Mouse (Mus musculus): ENCODE results near the gene Ttf1. TPM values are rescaled to one million over a fixed set of nuclear protein-coding genes. Genes with fewer than 3 reads are reported as not detected.
A peak's percentile ranks its signal among the peaks of the same experiment; 100 is the strongest.

Gene Ttf1
- polyA plus RNA-seq, 1 experiment from 2014 or later, result 10.2 TPM

- H3K36me3 ChIP-seq, result no peaks in the 10 kb centered on the region
- no peaks in the 10 kb centered on the region for H3K9me3 ChIP-seq
Measured at GRCm38 (mm10) chr2:29120969-29121368, 60.9 kb downstream of the Ttf1 start.

GRCm38 (mm10) chr2:29122446-29122845 is 62.4 kb downstream of the Ttf1 start:
- H3K9me3 ChIP-seq, result no peaks in the 10 kb centered on the region
- H3K4me3 ChIP-seq, result no peak overlapping the region
- WGBS, result 74% methylated on average over 3 of the region's 3 CpGs
- peaks cover 11% of the 10 kb centered on the region for H3K36me3 ChIP-seq
- no peaks in the 10 kb centered on the region for H3K27me3 ChIP-seq (ENCODE audit: insufficient read depth, poor library complexity, severe bottlenecking)
- H3K4me1 ChIP-seq (replicated peaks), result peaks cover 23% of the 10 kb centered on the region
- no peak overlapping the region for H3K27ac ChIP-seq
- DNase-seq (ENCODE audit: low spot score), result no peak

More at GRCm38 (mm10) chr2:29120969-29121368, 60.9 kb downstream of the Ttf1 start:
- no peak overlapping the region for H3K4me3 ChIP-seq
- H3K4me1 ChIP-seq (replicated peaks), result peaks cover 13% of the 10 kb centered on the region
- H3K27ac ChIP-seq, result no peak overlapping the region
- DNase-seq (ENCODE audit: low spot score), result no peak
- H3K27me3 ChIP-seq (ENCODE audit: insufficient read depth, poor library complexity, severe bottlenecking), result no peaks in the 10 kb centered on the region

- peak within 1 kb of the TSS; percentile 91 for H3K4me3 ChIP-seq
- 73% methylated on average over 14 of the region's 14 CpGs for WGBS
- peaks cover 23% of the 10 kb centered on the region for H3K4me1 ChIP-seq (replicated peaks)
- no peak for DNase-seq (ENCODE audit: low spot score)
- peak within 1 kb of the TSS; percentile 95 for H3K27ac ChIP-seq
- no peaks in the 10 kb centered on the region for H3K9me3 ChIP-seq
- H3K27me3 ChIP-seq (ENCODE audit: insufficient read depth, poor library complexity, severe bottlenecking), result no peaks in the 10 kb centered on the region
- peaks cover 25% of the 10 kb centered on the region for H3K36me3 ChIP-seq
Measured at GRCm38 (mm10) chr2:29123907-29124569, 64.0 kb downstream of the Ttf1 start, which contains the start of gene Setx. Setx (plus strand) TSS chr2:29124181.

DNA sequence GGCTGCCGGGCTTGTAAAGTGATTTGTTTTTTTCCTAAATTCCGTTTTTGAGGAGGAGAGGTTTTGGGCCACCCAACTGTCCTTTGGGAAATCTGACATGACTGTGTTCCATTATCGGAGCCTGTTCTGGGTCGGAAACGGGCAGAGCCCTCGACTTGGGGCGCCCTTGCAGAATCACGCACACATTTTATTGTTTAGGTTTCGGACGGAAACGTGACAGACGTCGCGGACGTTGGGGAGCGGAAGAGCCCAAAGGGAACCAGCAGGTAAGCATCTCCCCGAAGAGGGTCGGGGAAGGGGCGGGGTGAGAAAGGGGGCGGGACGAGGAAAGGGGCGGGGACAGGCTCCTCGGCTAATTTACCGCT is 64.5 kb downstream of the Ttf1 start:
- H3K4me3 ChIP-seq, result peak overlapping the region; percentile 91
- WGBS, result under 1% methylated on average over 24 of the region's 24 CpGs
- no peaks in the 10 kb centered on the region for H3K27me3 ChIP-seq (ENCODE audit: insufficient read depth, poor library complexity, severe bottlenecking)
- H3K9me3 ChIP-seq, result no peaks in the 10 kb centered on the region
- H3K27ac ChIP-seq, result peak overlapping the region; percentile 95
- peaks cover 30% of the 10 kb centered on the region for H3K36me3 ChIP-seq
- peaks cover 23% of the 10 kb centered on the region for H3K4me1 ChIP-seq (replicated peaks)
- no peak for DNase-seq (ENCODE audit: low spot score)

DNA sequence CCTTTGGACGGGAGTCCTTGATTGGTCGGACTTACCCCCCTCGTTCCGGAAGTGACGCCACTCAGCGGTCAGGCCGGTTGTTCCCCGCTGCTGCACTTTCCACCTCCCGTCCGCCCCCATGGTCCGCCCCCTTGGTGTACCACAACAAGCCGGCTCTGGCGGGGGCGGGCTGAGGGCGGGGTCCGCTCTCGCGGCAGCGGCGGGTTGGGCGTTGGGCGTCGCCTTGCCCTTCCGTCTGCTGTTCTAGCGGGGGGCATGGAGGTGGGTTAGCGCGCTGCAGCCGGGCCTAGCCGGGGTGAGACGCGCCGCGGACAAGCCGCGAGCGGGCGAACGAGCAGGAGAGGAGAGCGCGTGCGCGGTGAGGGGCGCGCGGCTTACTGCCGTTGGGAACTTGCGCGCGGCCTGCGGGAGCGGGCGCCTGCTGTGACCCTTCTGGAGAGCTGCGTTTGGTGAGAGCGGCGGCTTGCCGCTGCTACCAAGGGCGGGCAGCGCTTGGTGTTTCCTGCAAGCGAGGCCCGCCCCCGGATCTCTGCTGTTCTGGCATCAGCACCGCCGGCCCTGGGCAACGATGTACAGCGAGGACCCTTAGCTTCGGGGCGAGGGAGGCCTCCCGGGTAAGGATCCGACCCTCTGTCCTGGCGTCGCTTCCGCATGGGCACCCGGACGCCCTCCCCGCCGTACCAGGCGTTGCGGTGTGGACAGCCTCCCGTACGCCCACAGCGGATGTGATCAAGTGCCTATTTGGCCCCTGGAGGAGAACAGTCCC is 65.1 kb downstream of the Ttf1 start:
- peak overlapping the region; percentile 95 for H3K27ac ChIP-seq
- peak; percentile 99 for DNase-seq (ENCODE audit: low spot score)
- no peaks in the 10 kb centered on the region for H3K9me3 ChIP-seq
- peaks cover 23% of the 10 kb centered on the region for H3K4me1 ChIP-seq (replicated peaks)
- H3K27me3 ChIP-seq (ENCODE audit: insufficient read depth, poor library complexity, severe bottlenecking), result no peaks in the 10 kb centered on the region
- H3K4me3 ChIP-seq, result peak overlapping the region; percentile 91
- WGBS, result under 1% methylated on average over 81 of the region's 81 CpGs
- H3K36me3 ChIP-seq, result peaks cover 36% of the 10 kb centered on the region

- no peak for DNase-seq (ENCODE audit: low spot score)
- no peaks in the 10 kb centered on the region for H3K9me3 ChIP-seq
- H3K27me3 ChIP-seq (ENCODE audit: insufficient read depth, poor library complexity, severe bottlenecking), result no peaks in the 10 kb centered on the region
- no peak overlapping the region for H3K27ac ChIP-seq
- WGBS, result 97% methylated on average over 7 of the region's 7 CpGs
- H3K36me3 ChIP-seq, result peaks cover 86% of the 10 kb centered on the region
- no peak overlapping the region for H3K4me3 ChIP-seq
- H3K4me1 ChIP-seq (replicated peaks), result peaks cover 16% of the 10 kb centered on the region
Measured at GRCm38 (mm10) chr2:29130118-29130899, 70.2 kb downstream of the Ttf1 start.

GRCm38 (mm10) chr2:29135161-29135560 is 75.1 kb downstream of the Ttf1 start:
- Histone ChIP-seq H3K27ac (no peak overlapping the region), H3K9me3 (no peaks in the 10 kb centered on the region), H3K4me1 (replicated peaks) (no peaks in the 10 kb centered on the region), H3K4me3 (no peak overlapping the region), H3K36me3 (peaks cover 93% of the 10 kb centered on the region), H3K27me3 (ENCODE audit: insufficient read depth, poor library complexity, severe bottlenecking) (no peaks in the 10 kb centered on the region)
- no peak for DNase-seq (ENCODE audit: low spot score)

Other genes with a start within 250 kb of the Ttf1 start
- 21.1 and 23.7 TPM in 2 replicates for gene Gtf3c4, start 219.9 kb upstream of the Ttf1 start, polyA plus RNA-seq (2016; fragmentation: Nextera tagmentation; extraction: Ambion mirVana)
- gene Ddx31, start 219.9 kb upstream of the Ttf1 start, polyA plus RNA-seq (2016; fragmentation: Nextera tagmentation; extraction: Ambion mirVana), result 16.7 and 21.5 TPM in 2 replicates
- gene Barhl1, start 143.6 kb upstream of the Ttf1 start, polyA plus RNA-seq (2016; fragmentation: Nextera tagmentation; extraction: Ambion mirVana), result 10.8 and 18.4 TPM in 2 replicates
- gene Cfap77, start 5.2 kb upstream of the Ttf1 start, polyA plus RNA-seq (2016; fragmentation: Nextera tagmentation; extraction: Ambion mirVana), result 0.51 and 0.61 TPM in 2 replicates
- gene Setx, start 63.9 kb downstream of the Ttf1 start, polyA plus RNA-seq (2016; fragmentation: Nextera tagmentation; extraction: Ambion mirVana), result 10.3 and 14.2 TPM in 2 replicates
- 1.4 and 1.7 TPM in 2 replicates for gene Ntng2, start 192.7 kb downstream of the Ttf1 start, polyA plus RNA-seq (2016; fragmentation: Nextera tagmentation; extraction: Ambion mirVana)

Measured in hindbrain, embryonic 10.5 days (tissue).